Mouse (Mus musculus) bone marrow, adult 2 months (tissue): Measurements from ENCODE around the gene Palmd.

ENCODE experiments used
- CTCF ChIP-seq: fragments of 200-500 bp; IDR thresholded peaks from 2 replicates; pipeline ENCODE4 v1.5.1; 2011; ENCODE audit warnings: low read length, control low read depth; ENCODE audit not compliant: control insufficient read depth, insufficient read depth
- POLR2A ChIP-seq: fragments of 200-500 bp; IDR thresholded peaks from 2 replicates; pipeline ENCODE4 v1.6.1; 2011; ENCODE audit warnings: low read depth, mild to moderate bottlenecking, control low read depth, low read length, borderline replicate concordance; ENCODE audit not compliant: control insufficient read depth

GRCm38 (mm10) chr3:116985741-116986140 is 17.0 kb upstream of the Palmd start:
- TF ChIP-seq CTCF: no peak
- TF ChIP-seq POLR2A: no peak
